Mouse (Mus musculus): Measurements from ENCODE around the gene Fntb. TPM values are rescaled to one million over a fixed set of nuclear protein-coding genes. Genes with fewer than 3 reads are reported as not detected.

The Fntb gene
- polyA plus RNA-seq, 1 experiment from 2014 or later: 24.4 TPM

DNA sequence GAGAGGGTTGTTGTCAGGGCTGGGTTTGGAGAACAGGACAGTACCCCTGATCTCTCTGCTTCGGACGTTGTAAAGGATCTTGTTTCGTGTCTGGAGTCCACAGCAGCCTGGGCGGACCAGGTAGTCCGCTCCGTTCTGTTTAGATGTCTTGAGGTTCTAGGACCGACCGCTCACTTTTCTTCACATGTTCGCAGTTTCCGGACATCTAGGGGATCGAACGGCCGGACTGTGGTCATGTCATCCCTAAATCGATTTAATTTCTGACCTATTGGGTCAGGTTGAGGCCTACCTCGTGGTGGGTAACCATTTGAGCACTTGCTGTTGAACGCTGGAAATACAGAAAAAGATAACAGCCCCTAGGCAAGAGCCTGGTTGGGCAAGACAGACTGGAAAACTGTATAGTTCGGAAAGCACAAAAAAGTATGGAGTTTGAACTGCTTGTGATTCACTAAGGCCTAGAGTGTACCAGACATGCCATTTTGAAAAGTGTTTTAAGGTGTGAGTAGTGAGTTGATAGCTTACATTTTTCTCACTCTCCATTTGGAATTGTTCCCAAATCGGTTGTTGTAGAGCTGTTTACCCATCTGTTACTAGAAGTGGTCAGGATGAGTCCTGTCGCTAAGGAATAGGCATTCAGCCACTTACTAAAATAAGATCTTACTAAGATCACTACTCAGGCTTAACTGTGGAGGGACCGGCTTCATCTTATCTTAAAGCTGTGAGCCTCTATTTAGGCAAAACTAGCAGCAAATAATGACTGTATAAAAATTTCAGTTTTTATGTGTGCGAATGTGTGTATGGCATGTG, 72.7 kb downstream of the Fntb start:
- DNase-seq (ENCODE audit: low spot score) (no peak), ATAC-seq (replicated peaks; ENCODE audit: low FRiP score, low read depth) (no peak)
- WGBS: 13% methylated on average over 21 of the region's 21 CpGs
- Histone ChIP-seq H3K27ac (peak overlapping the region; percentile 3; the same call in 1 of the 2 replicates), H3K9ac (ENCODE audit: low read depth, low read length) (peak overlapping the region; percentile 55), H3K9me3 (replicated peaks; ENCODE audit: low read length) (no peaks in the 10 kb centered on the region), H3K4me3 (replicated peaks; ENCODE audit: low read depth, low read length) (peak overlapping the region; percentile 52), H3K4me1 (replicated peaks; ENCODE audit: insufficient read depth, low read length) (0 out of 2 replicates have a peak, but pooled peaks cover 5% of the 10 kb centered on the region), H3K27me3 (ENCODE audit: insufficient read depth, low read length) (no peaks in the 10 kb centered on the region), H3K36me3 (ENCODE audit: insufficient read depth, low read length) (no peaks in the 10 kb centered on the region), H3K4me2 (ENCODE audit: low read length) (peak overlapping the region; percentile 59)
- TF ChIP-seq CTCF (IDR thresholded peaks at IDR 0.05; ENCODE audit: low read depth): no peak

DNA sequence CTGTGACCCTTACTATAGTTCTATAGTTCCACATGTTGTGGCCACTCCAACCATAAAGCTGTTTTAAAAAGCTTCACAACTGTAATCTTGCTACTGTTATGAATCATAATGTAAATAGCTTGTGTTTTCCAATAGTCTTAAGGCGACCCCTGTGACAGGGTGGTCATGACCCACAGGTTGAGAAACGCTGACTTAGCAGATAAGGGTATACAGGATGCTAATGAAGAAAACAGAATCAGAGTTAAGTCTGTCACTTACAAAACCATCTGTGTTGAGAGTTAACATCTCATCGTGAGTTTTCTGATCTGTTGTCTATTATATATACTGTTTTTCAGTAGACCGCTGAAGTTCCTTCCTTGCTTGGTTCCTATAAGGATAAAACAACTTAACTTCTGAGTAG, 73.9 kb downstream of the Fntb start:
- no peak overlapping the region for H3K4me3 ChIP-seq (replicated peaks; ENCODE audit: low read depth, low read length)
- H3K36me3 ChIP-seq (ENCODE audit: insufficient read depth, low read length): no peaks in the 10 kb centered on the region
- H3K27ac ChIP-seq: no peak overlapping the region
- ATAC-seq (replicated peaks; ENCODE audit: low FRiP score, low read depth) (no peak), DNase-seq (ENCODE audit: low spot score) (no peak)
- no peak overlapping the region for H3K4me2 ChIP-seq (ENCODE audit: low read length)
- no peaks in the 10 kb centered on the region for H3K9me3 ChIP-seq (replicated peaks; ENCODE audit: low read length)
- TF ChIP-seq CTCF (IDR thresholded peaks at IDR 0.05; ENCODE audit: low read depth): no peak
- no peaks in the 10 kb centered on the region for H3K27me3 ChIP-seq (ENCODE audit: insufficient read depth, low read length)
- no peak overlapping the region for H3K9ac ChIP-seq (ENCODE audit: low read depth, low read length)
- 0 out of 2 replicates have a peak, but pooled peaks cover 5% of the 10 kb centered on the region for H3K4me1 ChIP-seq (replicated peaks; ENCODE audit: insufficient read depth, low read length)
- whole genome bisulfite sequencing: 91% methylated on average over 4 of the region's 4 CpGs

DNA sequence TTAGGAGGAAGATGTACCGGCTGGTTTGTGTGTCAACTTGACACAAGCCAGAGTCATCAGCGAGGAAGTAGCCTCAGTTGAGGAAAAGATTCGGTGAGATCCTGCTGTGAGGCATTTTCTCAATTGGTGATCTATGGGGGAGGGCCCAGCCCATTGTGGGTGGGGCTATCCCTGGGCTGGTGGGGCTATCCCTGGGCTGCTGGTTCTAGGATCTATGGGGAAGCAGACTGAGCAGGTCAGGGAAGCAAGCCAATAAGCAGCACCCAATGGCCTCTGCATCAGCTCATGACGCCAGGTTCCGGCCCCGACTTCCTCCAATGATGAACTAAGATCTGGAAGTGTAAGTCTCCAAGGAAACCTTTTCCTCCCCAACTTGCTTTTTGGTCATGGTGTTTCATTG, 74.7 kb downstream of the Fntb start:
- no peaks in the 10 kb centered on the region for H3K36me3 ChIP-seq (ENCODE audit: insufficient read depth, low read length)
- H3K4me1 ChIP-seq (replicated peaks; ENCODE audit: insufficient read depth, low read length): 0 out of 2 replicates have a peak, but pooled peaks cover 5% of the 10 kb centered on the region
- no peak for ATAC-seq (replicated peaks; ENCODE audit: low FRiP score, low read depth)
- no peaks in the 10 kb centered on the region for H3K9me3 ChIP-seq (replicated peaks; ENCODE audit: low read length)
- H3K27ac ChIP-seq: no peak overlapping the region
- H3K4me2 ChIP-seq (ENCODE audit: low read length): no peak overlapping the region
- no peak for DNase-seq (ENCODE audit: low spot score)
- H3K27me3 ChIP-seq (ENCODE audit: insufficient read depth, low read length): no peaks in the 10 kb centered on the region
- no peak overlapping the region for H3K9ac ChIP-seq (ENCODE audit: low read depth, low read length)
- WGBS: 80% methylated on average over 6 of the region's 6 CpGs
- no peak overlapping the region for H3K4me3 ChIP-seq (replicated peaks; ENCODE audit: low read depth, low read length)
- no peak for TF ChIP-seq CTCF (IDR thresholded peaks at IDR 0.05; ENCODE audit: low read depth)

DNA sequence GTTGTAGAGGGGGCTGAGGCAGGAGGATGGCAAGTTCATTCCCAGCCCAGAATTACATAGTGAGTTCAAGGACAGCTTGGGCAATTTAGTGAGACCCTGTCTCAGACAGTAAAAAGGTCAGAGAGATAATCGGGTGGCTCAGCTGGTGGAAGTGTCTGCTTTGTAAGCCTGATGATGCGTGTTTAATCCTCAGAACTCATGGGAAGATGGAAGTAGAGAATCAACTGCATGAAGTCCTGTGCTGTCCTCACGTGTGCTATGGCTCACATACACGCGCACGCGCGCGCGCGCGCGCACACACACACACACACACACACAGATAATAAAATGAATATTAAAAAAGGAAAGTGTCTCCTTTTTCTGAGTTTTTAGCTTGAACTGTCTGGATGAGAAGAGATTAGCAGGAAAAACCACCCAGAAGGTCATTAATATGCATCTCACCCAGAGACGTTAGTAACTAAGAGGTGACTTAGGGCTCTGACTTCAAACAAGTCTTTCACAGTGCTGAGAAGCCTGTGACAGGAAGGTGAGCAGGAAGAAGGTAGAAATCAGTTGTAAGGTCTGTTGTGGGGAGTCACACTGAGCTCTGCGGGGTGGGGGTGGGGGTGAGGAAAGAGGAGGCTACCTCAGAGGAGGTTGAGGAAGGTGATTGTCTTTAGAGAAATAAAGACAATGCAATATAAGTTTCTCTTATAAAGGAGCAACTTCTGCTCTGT, 79.1 kb downstream of the Fntb start:
- H3K36me3 ChIP-seq (ENCODE audit: insufficient read depth, low read length): no peaks in the 10 kb centered on the region
- no peak overlapping the region for H3K9ac ChIP-seq (ENCODE audit: low read depth, low read length)
- no peaks in the 10 kb centered on the region for H3K4me1 ChIP-seq (replicated peaks; ENCODE audit: insufficient read depth, low read length)
- no peaks in the 10 kb centered on the region for H3K27me3 ChIP-seq (ENCODE audit: insufficient read depth, low read length)
- DNase-seq (ENCODE audit: low spot score): no peak
- ATAC-seq (replicated peaks; ENCODE audit: low FRiP score, low read depth): no peak
- no peaks in the 10 kb centered on the region; the same call in 1 of the 2 replicates for H3K9me3 ChIP-seq (replicated peaks; ENCODE audit: low read length)
- H3K4me3 ChIP-seq (replicated peaks; ENCODE audit: low read depth, low read length): no peak overlapping the region
- WGBS: 92% methylated on average over 15 of the region's 15 CpGs
- TF ChIP-seq CTCF (IDR thresholded peaks at IDR 0.05; ENCODE audit: low read depth): no peak
- no peak overlapping the region for H3K4me2 ChIP-seq (ENCODE audit: low read length)
- no peak overlapping the region for H3K27ac ChIP-seq

DNA sequence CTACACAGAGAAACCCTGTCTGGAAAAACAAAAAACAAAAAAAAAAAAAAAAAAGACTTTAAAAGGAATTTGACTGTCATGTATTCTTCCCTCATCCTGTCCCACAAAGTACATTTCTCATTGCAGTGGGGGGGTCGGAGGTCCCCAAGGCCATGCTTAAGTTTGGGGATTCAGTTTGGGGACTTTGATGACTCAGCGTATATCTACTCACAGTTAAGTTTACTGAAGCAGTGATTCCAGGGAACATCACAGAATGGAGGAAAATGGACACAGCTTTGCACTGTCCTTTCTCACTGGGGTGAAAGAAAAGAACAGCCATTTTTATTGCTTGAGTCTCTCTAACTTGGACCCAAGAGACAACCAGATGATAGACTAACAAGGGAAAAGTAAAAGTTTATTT, 87.0 kb downstream of the Fntb start:
- no peaks in the 10 kb centered on the region for H3K9me3 ChIP-seq (replicated peaks; ENCODE audit: low read length)
- ATAC-seq (replicated peaks; ENCODE audit: low FRiP score, low read depth): no peak
- H3K4me2 ChIP-seq (ENCODE audit: low read length): no peak overlapping the region
- no peak overlapping the region for H3K27ac ChIP-seq
- no peak for DNase-seq (ENCODE audit: low spot score)
- 94% methylated on average over 2 of the region's 2 CpGs for WGBS
- no peak overlapping the region for H3K9ac ChIP-seq (ENCODE audit: low read depth, low read length)
- H3K36me3 ChIP-seq (ENCODE audit: insufficient read depth, low read length): no peaks in the 10 kb centered on the region
- H3K4me1 ChIP-seq (replicated peaks; ENCODE audit: insufficient read depth, low read length): 0 out of 2 replicates have a peak, but pooled peaks cover 6% of the 10 kb centered on the region
- no peak overlapping the region for H3K4me3 ChIP-seq (replicated peaks; ENCODE audit: low read depth, low read length)
- no peaks in the 10 kb centered on the region for H3K27me3 ChIP-seq (ENCODE audit: insufficient read depth, low read length)
- TF ChIP-seq CTCF (IDR thresholded peaks at IDR 0.05; ENCODE audit: low read depth): no peak

DNA sequence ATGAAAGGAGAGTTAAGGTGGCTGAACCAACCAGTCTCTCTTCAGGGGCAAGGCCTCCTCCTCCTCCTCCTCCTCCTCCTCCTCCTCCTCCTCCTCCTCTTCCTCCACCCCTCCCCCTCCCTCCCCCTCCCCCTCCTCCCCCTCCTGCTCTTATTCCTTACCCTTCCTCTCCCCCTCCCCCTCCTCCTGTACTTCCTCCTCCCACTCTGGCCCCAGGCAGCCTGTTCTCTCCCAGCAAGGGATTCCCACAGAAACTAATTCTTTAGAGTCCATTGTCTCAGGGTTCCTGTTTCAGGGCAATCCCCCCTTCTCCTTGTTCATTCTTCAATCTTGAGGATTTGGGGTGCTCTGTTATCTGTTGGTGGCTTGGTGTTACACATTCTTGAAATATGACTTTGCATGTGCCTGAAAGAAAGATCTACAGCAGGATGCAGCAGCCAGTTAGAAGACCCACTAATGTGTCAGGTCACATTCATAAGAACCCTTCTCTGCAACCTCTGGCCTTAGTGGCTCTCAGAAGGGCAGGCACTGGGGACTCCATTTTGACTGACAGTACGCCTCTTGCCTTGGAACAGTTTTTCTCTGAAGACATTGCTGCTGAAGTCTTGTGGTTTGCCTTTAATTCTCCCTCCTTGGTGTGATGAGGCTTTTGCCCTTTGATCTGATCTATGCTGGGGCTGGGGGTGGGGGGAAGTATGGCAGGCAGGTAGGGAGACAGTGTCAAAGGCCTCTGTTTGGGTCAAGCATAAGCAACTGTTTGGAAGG, 88.2 kb downstream of the Fntb start:
- no peak overlapping the region for H3K27ac ChIP-seq
- DNase-seq (ENCODE audit: low spot score) (no peak), ATAC-seq (replicated peaks; ENCODE audit: low FRiP score, low read depth) (no peak)

More for the DNA sequence above, 88.2 kb downstream of the Fntb start:
- Histone ChIP-seq H3K4me3 (replicated peaks; ENCODE audit: low read depth, low read length) (no peak overlapping the region), H3K4me1 (replicated peaks; ENCODE audit: insufficient read depth, low read length) (0 out of 2 replicates have a peak, but pooled peaks cover 6% of the 10 kb centered on the region), H3K9me3 (replicated peaks; ENCODE audit: low read length) (no peaks in the 10 kb centered on the region), H3K27me3 (ENCODE audit: insufficient read depth, low read length) (no peaks in the 10 kb centered on the region), H3K36me3 (ENCODE audit: insufficient read depth, low read length) (no peaks in the 10 kb centered on the region), H3K4me2 (ENCODE audit: low read length) (no peak overlapping the region), H3K9ac (ENCODE audit: low read depth, low read length) (no peak overlapping the region)
- no peak for TF ChIP-seq CTCF (IDR thresholded peaks at IDR 0.05; ENCODE audit: low read depth)
- WGBS: 77% methylated on average over 1 of the region's 1 CpGs

Data from kidney, postnatal 0 days (tissue).